Mouse (Mus musculus): Measurements from ENCODE around the gene Slc5a2.
A peak's percentile ranks its signal among the peaks of the same experiment; 100 is the strongest.

Gene Slc5a2

GRCm38 (mm10) chr7:128251946-128252345 is 13.5 kb upstream of the Slc5a2 start:
- no peak for DNase-seq (ENCODE audit: low spot score in 2 of 2)

DNA sequence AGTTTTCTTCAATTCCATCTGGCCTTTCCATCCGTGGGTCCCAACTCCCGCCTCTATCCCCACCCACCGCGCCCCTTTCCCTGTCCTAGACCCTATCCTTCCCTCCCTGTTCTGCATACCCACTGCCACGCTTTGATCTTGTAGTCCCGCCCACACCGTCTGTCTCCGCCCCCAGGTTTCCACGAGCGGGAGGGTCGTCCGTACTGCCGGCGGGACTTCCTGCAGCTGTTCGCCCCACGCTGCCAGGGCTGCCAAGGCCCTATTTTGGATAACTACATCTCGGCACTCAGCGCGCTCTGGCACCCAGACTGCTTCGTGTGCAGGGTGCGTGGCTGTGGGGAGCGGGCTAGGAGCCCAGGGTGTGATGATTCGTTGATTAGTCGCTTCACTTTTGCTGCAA is 12.8 kb upstream of the Slc5a2 start:
- no peak for DNase-seq (ENCODE audit: low spot score in 2 of 2)

GRCm38 (mm10) chr7:128254978-128255377 is 10.5 kb upstream of the Slc5a2 start:
- no peak for DNase-seq (ENCODE audit: low spot score in 2 of 2)

- DNase-seq (ENCODE audit: low spot score in 2 of 2): no peak
Measured at GRCm38 (mm10) chr7:128255757-128256156, 9.7 kb upstream of the Slc5a2 start.

GRCm38 (mm10) chr7:128256783-128257334 is 8.6 kb upstream of the Slc5a2 start:
- DNase-seq (ENCODE audit: low spot score in 2 of 2): no peak

GRCm38 (mm10) chr7:128266056-128266455 is 599 bp downstream of the Slc5a2 start:
- no peak for DNase-seq (ENCODE audit: low spot score in 2 of 2)

GRCm38 (mm10) chr7:128267391-128267790 is 1.9 kb downstream of the Slc5a2 start:
- DNase-seq (ENCODE audit: low spot score in 2 of 2): no peak

DNA sequence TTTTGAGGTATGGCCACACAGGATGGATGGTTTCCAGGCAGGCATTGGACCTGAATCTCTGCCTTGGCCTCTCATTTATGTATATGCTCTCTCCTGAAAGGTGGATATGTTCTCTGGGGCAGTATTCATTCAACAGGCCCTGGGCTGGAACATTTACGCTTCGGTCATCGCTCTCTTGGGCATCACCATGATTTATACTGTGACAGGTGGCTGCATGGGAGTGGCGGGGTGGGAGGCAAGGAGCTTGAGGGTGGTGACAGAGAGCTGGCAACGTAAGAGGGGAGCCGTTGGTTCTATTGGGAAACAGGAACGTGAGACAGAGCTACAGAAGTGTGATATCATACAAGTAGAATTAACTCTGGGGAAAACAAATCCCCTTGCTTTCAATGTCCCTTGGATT is 2.4 kb downstream of the Slc5a2 start:
- no peak for DNase-seq (ENCODE audit: low spot score in 2 of 2)

- no peak for DNase-seq (ENCODE audit: low spot score in 2 of 2)
Measured at GRCm38 (mm10) chr7:128270431-128270850, 5.0 kb downstream of the Slc5a2 start.

DNA sequence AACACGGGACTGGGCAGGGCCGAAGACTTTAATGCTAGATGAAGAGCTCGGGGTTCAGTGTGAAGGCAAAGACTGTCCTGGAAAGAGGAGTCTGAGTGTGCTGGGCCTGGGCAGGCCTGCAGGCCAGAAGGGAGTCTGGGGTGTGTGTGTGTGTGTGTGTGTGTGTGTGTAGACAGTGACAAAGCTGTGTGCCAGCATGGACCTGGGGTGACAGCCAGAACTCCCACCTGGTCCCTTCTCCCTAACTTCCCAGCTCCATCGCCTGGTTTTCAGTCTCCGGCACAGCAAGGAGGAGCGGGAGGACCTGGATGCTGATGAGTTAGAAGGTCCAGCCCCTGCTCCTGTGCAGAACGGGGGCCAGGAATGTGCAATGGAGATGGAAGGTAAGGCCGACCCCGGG is 6.0 kb downstream of the Slc5a2 start:
- DNase-seq (ENCODE audit: low spot score in 2 of 2): no peak

DNA sequence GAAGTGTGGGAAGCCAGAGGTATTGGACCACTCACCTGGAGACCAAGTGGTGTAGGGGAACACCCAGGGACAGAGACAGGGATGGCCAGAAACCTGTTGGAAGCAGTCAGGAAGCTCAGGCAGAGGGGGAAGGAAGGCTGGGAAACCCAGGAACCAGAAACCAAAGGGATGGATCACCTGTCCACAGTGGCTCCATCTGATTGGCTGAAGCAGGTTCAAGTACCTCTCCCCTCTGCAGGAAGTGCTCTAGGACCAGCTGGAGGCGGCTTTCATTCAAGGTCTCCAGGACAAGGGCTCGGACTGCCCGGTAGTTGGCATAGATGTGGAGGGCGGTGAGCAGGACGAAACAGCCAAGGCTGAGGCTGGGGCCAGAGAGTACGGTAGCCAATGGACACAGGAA is 10.6 kb downstream of the Slc5a2 start:
- DNase-seq (ENCODE audit: low spot score in 2 of 2): no peak

DNA sequence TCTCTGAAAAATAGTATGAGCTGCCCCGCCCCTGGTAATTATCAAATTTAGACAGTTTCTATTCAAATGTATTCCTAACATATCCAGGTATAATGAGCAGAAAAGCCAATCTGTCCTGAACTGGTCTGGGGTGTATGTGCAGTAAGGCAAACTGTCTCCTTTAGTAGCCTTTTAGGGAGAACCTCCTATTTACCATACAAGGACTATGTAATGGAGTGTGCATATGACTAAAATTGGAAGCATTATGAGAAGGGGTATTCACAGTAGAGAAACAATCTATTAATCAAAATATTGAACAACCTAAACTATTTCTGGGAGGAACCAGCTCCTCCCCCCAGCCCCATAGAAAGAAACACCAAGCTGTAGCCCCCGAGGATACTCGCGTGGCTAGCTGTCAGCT is 14.3 kb downstream of the Slc5a2 start:
- DNase-seq (ENCODE audit: low spot score in 2 of 2): no peak

- DNase-seq (ENCODE audit: low spot score in 2 of 2): no peak
Measured at GRCm38 (mm10) chr7:128281765-128282164, 16.3 kb downstream of the Slc5a2 start.

DNA sequence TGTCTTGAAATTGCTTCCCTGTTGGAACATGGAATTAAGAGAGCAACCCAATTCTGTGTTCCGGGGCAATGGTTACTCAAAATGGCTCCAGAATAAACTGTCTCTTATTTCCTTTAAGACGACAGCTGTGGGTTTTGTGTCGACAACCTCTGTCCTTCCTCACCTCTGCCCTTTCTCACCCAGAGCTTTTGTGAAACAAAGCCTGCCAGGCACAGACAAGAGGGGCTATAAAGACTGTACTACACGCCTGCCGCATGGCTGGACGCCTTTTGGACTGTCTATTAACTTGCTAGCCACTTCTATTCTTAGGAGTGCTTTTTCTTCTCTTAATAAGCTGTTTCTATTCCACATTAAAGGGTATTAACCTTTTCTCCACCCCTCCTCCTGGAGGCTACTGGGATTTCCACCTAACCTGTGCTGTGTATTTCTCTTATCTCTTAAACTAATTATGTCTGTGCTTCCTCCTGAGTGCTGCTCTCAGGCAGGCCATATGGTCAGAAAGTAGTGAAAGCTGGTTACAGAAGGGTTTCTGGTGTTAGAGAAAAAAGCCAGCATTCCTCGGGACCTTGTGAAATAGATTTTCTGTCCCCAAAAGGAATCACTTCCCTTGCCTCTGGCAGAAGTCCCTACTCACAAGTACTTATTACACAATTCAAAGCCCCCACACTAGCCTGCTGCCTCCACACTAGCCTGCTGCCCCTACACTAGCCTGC is 17.2 kb downstream of the Slc5a2 start:
- DNase-seq (ENCODE audit: low spot score in 2 of 2): no peak

GRCm38 (mm10) chr7:128284047-128284446 is 18.6 kb downstream of the Slc5a2 start:
- DNase-seq (ENCODE audit: low spot score in 2 of 2): no peak

DNA sequence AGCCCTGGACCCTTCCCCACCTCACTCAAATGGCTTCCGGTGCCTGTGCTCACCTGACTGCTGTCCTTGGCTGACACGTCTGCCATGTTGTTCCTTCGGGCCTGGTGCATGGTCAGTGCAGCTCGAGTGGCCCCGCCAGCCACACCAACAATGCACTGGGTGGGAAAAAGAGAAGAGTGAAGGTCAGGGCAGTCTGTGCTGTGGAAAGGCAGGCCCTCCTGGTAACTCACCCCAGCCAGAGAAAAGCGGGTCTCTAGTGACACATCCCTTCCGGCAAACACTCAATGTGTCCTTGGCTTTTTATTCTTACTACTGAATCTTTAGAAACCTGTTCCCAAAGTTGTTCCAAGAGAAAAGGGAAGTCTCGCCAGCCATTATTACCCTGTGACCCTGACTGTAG is 19.6 kb downstream of the Slc5a2 start:
- no peak for DNase-seq (ENCODE audit: low spot score in 2 of 2)

- no peak for DNase-seq (ENCODE audit: low spot score in 2 of 2)
Measured at GRCm38 (mm10) chr7:128288923-128289544, 23.6 kb downstream of the Slc5a2 start.

- DNase-seq (ENCODE audit: low spot score in 2 of 2): no peak
Measured at GRCm38 (mm10) chr7:128294785-128295184, 29.3 kb downstream of the Slc5a2 start.

DNA sequence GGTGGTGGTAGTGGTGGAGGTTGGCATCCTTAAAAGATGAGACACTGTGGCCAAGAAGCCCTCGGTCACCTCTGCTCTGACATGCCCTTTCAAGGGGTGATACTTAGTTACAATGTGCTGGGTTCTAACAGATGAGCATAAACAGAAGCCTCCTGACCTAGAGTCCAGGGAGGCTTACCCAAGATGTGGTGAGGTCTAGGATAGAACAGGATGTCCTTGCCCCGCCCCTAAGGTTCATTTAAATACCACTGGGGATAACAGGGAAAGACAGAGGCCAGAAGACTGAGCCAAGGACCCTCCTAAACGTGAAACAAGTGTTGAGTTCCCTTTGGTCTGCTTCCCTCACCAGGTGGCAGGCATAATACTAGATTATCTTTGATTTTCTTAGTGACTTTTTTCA is 31.1 kb downstream of the Slc5a2 start:
- no peak for DNase-seq (ENCODE audit: low spot score in 2 of 2)

DNA sequence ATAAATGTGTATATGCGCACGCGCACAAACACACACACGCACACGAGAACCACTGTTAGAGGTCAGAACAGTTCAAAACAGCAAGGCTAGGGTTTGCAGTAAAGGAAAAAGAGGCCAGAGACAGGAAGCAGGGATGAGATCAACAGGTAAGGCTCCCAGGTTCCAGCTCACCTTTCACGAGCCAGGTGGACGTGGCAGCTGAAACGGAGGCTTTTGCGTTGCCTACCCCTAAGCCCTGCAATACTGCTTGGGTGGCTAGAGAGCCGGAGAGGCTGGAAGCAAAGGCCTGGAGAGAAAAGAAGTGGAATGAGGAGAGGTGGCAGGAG is 31.8 kb downstream of the Slc5a2 start:
- no peak for DNase-seq (ENCODE audit: low spot score in 2 of 2)

DNA sequence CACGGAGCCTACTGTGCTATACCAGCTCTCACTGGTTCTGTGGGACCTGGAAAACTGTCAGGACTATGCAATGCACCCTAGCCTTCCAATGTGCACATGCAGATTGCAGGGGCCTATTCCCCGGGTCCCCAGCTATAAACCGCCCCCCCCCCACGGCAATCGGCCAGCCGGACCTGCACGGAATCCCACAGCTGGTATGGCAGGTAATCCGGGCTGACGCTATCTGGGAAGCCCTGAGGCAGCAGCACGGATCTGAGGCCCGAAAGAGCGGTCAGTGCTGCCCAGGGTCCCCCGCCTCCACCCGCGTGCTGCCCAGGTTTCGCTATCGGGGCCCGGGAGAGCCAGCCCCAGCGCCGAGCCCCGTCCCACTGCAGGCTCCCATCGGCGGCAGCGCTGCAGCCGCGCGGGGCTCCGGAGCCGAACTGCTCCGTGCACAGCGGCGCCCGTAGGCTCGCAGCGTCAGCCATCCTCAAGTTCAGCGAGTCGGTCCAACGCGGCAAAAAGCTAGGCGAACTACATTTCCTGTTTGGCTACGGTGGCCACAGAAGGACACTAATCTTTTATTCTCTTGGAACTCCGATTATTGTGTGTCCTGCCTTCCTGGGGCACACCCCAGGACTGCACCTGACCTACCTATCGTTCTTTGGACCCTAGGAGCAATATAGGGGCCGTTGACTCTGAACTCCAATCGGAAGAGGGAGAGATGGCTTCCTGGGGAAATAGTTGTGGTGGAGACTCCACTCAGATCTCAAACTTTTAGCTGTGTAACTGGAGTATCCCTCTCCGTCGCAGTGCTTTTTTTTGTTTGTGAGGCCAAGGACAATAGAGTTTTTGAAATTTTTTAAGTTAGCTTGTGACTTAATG is 32.4 kb downstream of the Slc5a2 start, which contains the start of gene BC017158:
Gene BC017158 (minus strand): TSS at position 554 of the 864 bp plus-strand sequence.
- DNase-seq (ENCODE audit: low spot score in 2 of 2): peak; percentile 64 to 70
